Mouse (Mus musculus) left cerebral cortex, adult 11 months (tissue): ENCODE data around the gene Slc39a10.

ENCODE experiments used
- DNase-seq: peaks from one replicate; pipeline ENCODE4 v3.0.0; 2022; ENCODE audit warnings: low spot score

Gene Slc39a10

GRCm38 (mm10) chr1:46892752-46893151, at the start of gene Slc39a10:
Slc39a10 (minus strand) TSS chr1:46892852.
- DNase-seq: no peak

GRCm38 (mm10) chr1:46939295-46939694, 46.6 kb upstream of the Slc39a10 start:
- no peak for DNase-seq

- DNase-seq: peak; percentile 61
Measured at GRCm38 (mm10) chr1:46937641-46938040, 45.0 kb upstream of the Slc39a10 start.

GRCm38 (mm10) chr1:46927104-46927503, 34.5 kb upstream of the Slc39a10 start:
- no peak for DNase-seq

GRCm38 (mm10) chr1:46926239-46926638, 33.6 kb upstream of the Slc39a10 start:
- no peak for DNase-seq

- DNase-seq: no peak
Measured at GRCm38 (mm10) chr1:46924992-46925391, 32.3 kb upstream of the Slc39a10 start.

GRCm38 (mm10) chr1:46922904-46923303, 30.3 kb upstream of the Slc39a10 start:
- no peak for DNase-seq

GRCm38 (mm10) chr1:46921630-46922029, 29.0 kb upstream of the Slc39a10 start:
- DNase-seq: no peak

GRCm38 (mm10) chr1:46916237-46916636, 23.6 kb upstream of the Slc39a10 start:
- no peak for DNase-seq

GRCm38 (mm10) chr1:46914349-46914748, 21.7 kb upstream of the Slc39a10 start:
- DNase-seq: no peak

- DNase-seq: no peak
Measured at GRCm38 (mm10) chr1:46912506-46913156, 20.0 kb upstream of the Slc39a10 start.

- no peak for DNase-seq
Measured at GRCm38 (mm10) chr1:46910154-46910553, 17.5 kb upstream of the Slc39a10 start.

GRCm38 (mm10) chr1:46905706-46906105, 13.1 kb upstream of the Slc39a10 start:
- no peak for DNase-seq

- DNase-seq: no peak
Measured at GRCm38 (mm10) chr1:46902102-46902683, 9.5 kb upstream of the Slc39a10 start.

- no peak for DNase-seq
Measured at GRCm38 (mm10) chr1:46894281-46894842, 1.7 kb upstream of the Slc39a10 start.

- DNase-seq: no peak
Measured at GRCm38 (mm10) chr1:46888726-46889125, 3.9 kb downstream of the Slc39a10 start.

- no peak for DNase-seq
Measured at GRCm38 (mm10) chr1:46888324-46888723, 4.3 kb downstream of the Slc39a10 start.

GRCm38 (mm10) chr1:46887908-46888307, 4.7 kb downstream of the Slc39a10 start:
- no peak for DNase-seq

GRCm38 (mm10) chr1:46886091-46886490, 6.6 kb downstream of the Slc39a10 start:
- peak; percentile 7 for DNase-seq

GRCm38 (mm10) chr1:46885231-46885630, 7.4 kb downstream of the Slc39a10 start:
- no peak for DNase-seq

- DNase-seq: no peak
Measured at GRCm38 (mm10) chr1:46879951-46880350, 12.7 kb downstream of the Slc39a10 start.

GRCm38 (mm10) chr1:46873770-46874169, 18.9 kb downstream of the Slc39a10 start:
- DNase-seq: no peak

GRCm38 (mm10) chr1:46869788-46870187, 22.9 kb downstream of the Slc39a10 start:
- no peak for DNase-seq
